Mouse (Mus musculus) midbrain, embryonic 10.5 days (tissue): Measurements from ENCODE around the gene Gm3667. TPM values are rescaled to one million over a fixed set of nuclear protein-coding genes. Genes with fewer than 3 reads are reported as not detected.
"Not testable (repeated sequence)": the region's sequence is repeated elsewhere in the genome, so short reads cannot be mapped to it uniquely, and the experiment has no call there.

ENCODE experiments used
- DNase-seq: peaks from one replicate; pipeline ENCODE4 v3.0.0-alpha.2; 2017; ENCODE audit warnings: low spot score
- H3K27ac ChIP-seq: fragments of 300-500 bp; sonication (generic); replicated peaks from 2 replicates; pipeline ENCODE4 v1.5.1; 2016; ENCODE audit warnings: mild to moderate bottlenecking
- H3K27me3 ChIP-seq: fragments of 300-500 bp; sonication (generic); 2 replicates; pipeline ENCODE4 v1.6.1; 2016; ENCODE audit warnings: low read depth, mild to moderate bottlenecking; ENCODE audit not compliant: poor library complexity, severe bottlenecking
- H3K36me3 ChIP-seq: fragments of 300-500 bp; sonication (generic); 2 replicates; pipeline ENCODE4 v1.6.1; 2016; ENCODE audit warnings: mild to moderate bottlenecking, moderate library complexity
- H3K4me1 ChIP-seq: fragments of 300-500 bp; sonication (generic); 2 replicates; pipeline ENCODE4 v1.6.1; 2016
- H3K4me3 ChIP-seq: fragments of 300-500 bp; sonication (generic); 2 replicates; pipeline ENCODE4 v1.5.1; 2016; ENCODE audit warnings: mild to moderate bottlenecking, moderate library complexity
- H3K9me3 ChIP-seq: fragments of 300-500 bp; sonication (generic); replicated peaks from 2 replicates; pipeline ENCODE4 v1.6.1; 2016; ENCODE audit warnings: mild to moderate bottlenecking
- WGBS: fragments of 180-500 bp; shearing (Covaris S2); methylation state at CpG from one replicate; pipeline ENCODE4 v1.1.7; 2016; 5-methylcytosine and 5-hydroxymethylcytosine counted together
- polyA plus RNA-seq: library from polyadenylated mRNA; unstranded; fragments of >200 nt; fragmentation: Nextera tagmentation; extraction: Ambion mirVana; gene quantifications from 2 replicates; pipeline ENCODE4 v1.2.1, GENCODE M21; 2016

Gene Gm3667
- 1.1 and 1.9 TPM in 2 replicates for polyA plus RNA-seq

DNA sequence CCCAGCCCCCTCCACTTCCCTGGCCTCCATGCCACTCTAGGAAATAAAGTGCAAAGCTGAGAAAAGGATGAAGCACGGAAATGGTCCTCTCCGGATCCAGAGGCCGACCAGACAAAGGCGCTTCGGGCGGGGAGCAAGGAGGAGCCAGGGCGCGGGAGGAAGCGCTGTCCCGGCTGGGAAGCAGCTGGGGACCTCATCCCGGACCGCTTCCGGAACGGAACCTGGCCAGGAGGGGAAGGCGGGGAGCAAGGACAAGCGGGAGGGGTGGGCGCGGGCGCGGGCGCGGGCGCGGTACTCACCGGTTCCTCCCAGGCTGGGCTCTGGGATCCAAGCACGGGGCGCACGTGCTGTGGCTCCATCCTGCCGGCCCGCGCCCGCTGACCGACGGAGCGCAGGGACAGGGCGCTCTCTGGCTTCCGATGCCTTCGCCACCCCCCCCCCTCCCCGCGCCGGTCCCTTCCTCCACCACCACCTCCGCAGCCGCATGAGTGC, at the start of gene Gm3667:
Gene Gm3667 (minus strand): TSS at position 442 of the 492 bp plus-strand sequence.
- not testable (repeated sequence) for H3K9me3 ChIP-seq, H3K36me3 ChIP-seq, H3K27me3 ChIP-seq, H3K4me1 ChIP-seq
- DNase-seq: peak; percentile 11
- Histone ChIP-seq H3K4me3 (peak within 1 kb of the TSS; percentile 54), H3K27ac (peak within 1 kb of the TSS; percentile 76)
- 0% methylated on average over 8 of the region's 43 CpGs for WGBS

- not testable (repeated sequence) for H3K9me3 ChIP-seq, H3K4me3 ChIP-seq, H3K27ac ChIP-seq, H3K36me3 ChIP-seq, DNase-seq, H3K4me1 ChIP-seq, H3K27me3 ChIP-seq
- WGBS: 97% methylated on average over 21 of the region's 24 CpGs
Observed at GRCm38 (mm10) chr14:6899881-6900280, 10.1 kb upstream of the Gm3667 start.

- not testable (repeated sequence) for H3K36me3 ChIP-seq, H3K4me1 ChIP-seq, H3K27me3 ChIP-seq, H3K9me3 ChIP-seq, H3K27ac ChIP-seq, DNase-seq
- 10% methylated on average over 4 of the region's 5 CpGs for WGBS
- peak overlapping the region; percentile 54 for H3K4me3 ChIP-seq
Observed at GRCm38 (mm10) chr14:6888811-6889210, 951 bp downstream of the Gm3667 start.

- not testable (repeated sequence) for H3K27me3 ChIP-seq, H3K9me3 ChIP-seq, H3K4me3 ChIP-seq, DNase-seq, H3K4me1 ChIP-seq, H3K36me3 ChIP-seq, H3K27ac ChIP-seq
- no CpG with 5 or more reads among the region's 3 CpGs for WGBS
Observed at GRCm38 (mm10) chr14:6840211-6840610, 49.6 kb downstream of the Gm3667 start, which contains the start of gene Gm3642. Gm3642 (minus strand) TSS chr14:6840311.

- H3K4me3 ChIP-seq, H3K27ac ChIP-seq, DNase-seq, H3K36me3 ChIP-seq, H3K27me3 ChIP-seq, H3K4me1 ChIP-seq, H3K9me3 ChIP-seq: not testable (repeated sequence)
- 90% methylated on average over 3 of the region's 3 CpGs for WGBS
Observed at GRCm38 (mm10) chr14:6823297-6823696, 66.5 kb downstream of the Gm3667 start.

Other genes with a start within 250 kb of the Gm3667 start
- not detected in 2 replicates for gene Gm10251, start 205.8 kb downstream of the Gm3667 start, polyA plus RNA-seq
- not detected in 2 replicates for gene Gm8050, start 169.7 kb downstream of the Gm3667 start, polyA plus RNA-seq
- gene Gm3636, start 147.6 kb downstream of the Gm3667 start, polyA plus RNA-seq: 3.8 and 4.5 TPM in 2 replicates
- gene Gm8362, start 115.6 kb downstream of the Gm3667 start, polyA plus RNA-seq: not detected in 2 replicates
- gene Gm3642, start 49.7 kb downstream of the Gm3667 start, polyA plus RNA-seq: not detected in 2 replicates
- not detected in 2 replicates for gene Gm6356, start 83.9 kb upstream of the Gm3667 start, polyA plus RNA-seq
- gene Gm10406, start 137.5 kb upstream of the Gm3667 start, polyA plus RNA-seq: 0.98 and 1.4 TPM in 2 replicates
- not detected in 2 replicates for gene Gm3685, start 155.0 kb upstream of the Gm3667 start, polyA plus RNA-seq
- gene Gm3696, start 210.7 kb upstream of the Gm3667 start, polyA plus RNA-seq: 1.4 and 2.4 TPM in 2 replicates
- not detected in 2 replicates for gene Gm6676, start 235.4 kb upstream of the Gm3667 start, polyA plus RNA-seq